Mouse (Mus musculus) heart, embryonic 14.5 days (tissue): ENCODE data around the gene Dennd4b. TPM values are rescaled to one million over a fixed set of nuclear protein-coding genes. Genes with fewer than 3 reads are reported as not detected.

Experiments used
- ATAC-seq: fragments of 200-750 bp; cut with Nextera tagmentation; 2 replicates; pipeline ENCODE4 v1.8.0; 2017; ENCODE audit warnings: low read depth, moderate TSS enrichment; ENCODE audit not compliant: insufficient number of reproducible peaks, insufficient read depth, low FRiP score
- H3K27ac ChIP-seq, 2 experiments: fragments of 200-500 bp in 1 of 2; fragments of 300-500 bp in 1 of 2; sonication (generic) in 1 of 2; replicated peaks in 1 of 2; 2 replicates each; pipeline ENCODE4 v1.5.1; 2012 to 2014; ENCODE audit warnings: low read depth in 2 of 2, low read length in 2 of 2, control low read depth in 1 of 2, mild to moderate bottlenecking in 1 of 2, mixed read lengths in 1 of 2; ENCODE audit not compliant: control insufficient read depth in 1 of 2, insufficient read depth in 1 of 2
- H3K27me3 ChIP-seq: fragments of 300-500 bp; sonication (generic); 2 replicates; pipeline ENCODE4 v1.6.1; 2014; ENCODE audit warnings: mild to moderate bottlenecking, low read length, control low read depth; ENCODE audit not compliant: control insufficient read depth, insufficient read depth
- H3K36me3 ChIP-seq: fragments of 300-500 bp; sonication (generic); 2 replicates; pipeline ENCODE4 v1.6.1; 2014; ENCODE audit warnings: mild to moderate bottlenecking, control low read depth, low read length, mixed read lengths; ENCODE audit not compliant: control insufficient read depth, insufficient read depth
- H3K4me1 ChIP-seq, 2 experiments: fragments of 200-500 bp in 1 of 2; fragments of 300-500 bp in 1 of 2; sonication (generic) in 1 of 2; 2 replicates each; pipeline ENCODE4 v1.6.1; 2012 to 2014; ENCODE audit warnings: low read length in 2 of 2, control low read depth in 1 of 2, mixed read lengths in 1 of 2; ENCODE audit not compliant: control insufficient read depth in 2 of 2, insufficient read depth in 2 of 2
- H3K4me2 ChIP-seq: fragments of 300-500 bp; sonication (generic); 2 replicates; pipeline ENCODE4 v1.6.1; 2014; ENCODE audit warnings: mild to moderate bottlenecking, low read length
- H3K4me3 ChIP-seq, 2 experiments: fragments of 200-500 bp in 1 of 2; fragments of 300-500 bp in 1 of 2; sonication (generic) in 1 of 2; 2 replicates each; pipeline ENCODE4 v1.5.1; 2012 to 2014; ENCODE audit warnings: low read length in 2 of 2, mild to moderate bottlenecking in 2 of 2, control low read depth in 1 of 2, low read depth in 1 of 2, moderate library complexity in 1 of 2; ENCODE audit not compliant: control insufficient read depth in 1 of 2, insufficient read depth in 1 of 2
- H3K9ac ChIP-seq: fragments of 300-500 bp; sonication (generic); 2 replicates; pipeline ENCODE4 v1.6.1; 2014; ENCODE audit warnings: mild to moderate bottlenecking, low read length
- H3K9me3 ChIP-seq: fragments of 300-500 bp; sonication (generic); 2 replicates; pipeline ENCODE4 v1.6.1; 2016; ENCODE audit warnings: low read length, control low read depth; ENCODE audit not compliant: control insufficient read depth
- WGBS: fragments of 180-500 bp; shearing (Covaris S2); extraction: QIAGEN DNeasy Blood & Tissue Kit; methylation state at CpG from one replicate; pipeline ENCODE4 v1.1.7; 2014; 5-methylcytosine and 5-hydroxymethylcytosine counted together
- polyA plus RNA-seq: library from polyadenylated mRNA; unstranded; fragments of >200 nt; fragmentation: Nextera tagmentation; extraction: Ambion mirVana; gene quantifications from 2 replicates; pipeline ENCODE4 v1.2.1, GENCODE M21; 2014

Gene Dennd4b
- 5.4 and 5.6 TPM in 2 replicates for polyA plus RNA-seq

DNA sequence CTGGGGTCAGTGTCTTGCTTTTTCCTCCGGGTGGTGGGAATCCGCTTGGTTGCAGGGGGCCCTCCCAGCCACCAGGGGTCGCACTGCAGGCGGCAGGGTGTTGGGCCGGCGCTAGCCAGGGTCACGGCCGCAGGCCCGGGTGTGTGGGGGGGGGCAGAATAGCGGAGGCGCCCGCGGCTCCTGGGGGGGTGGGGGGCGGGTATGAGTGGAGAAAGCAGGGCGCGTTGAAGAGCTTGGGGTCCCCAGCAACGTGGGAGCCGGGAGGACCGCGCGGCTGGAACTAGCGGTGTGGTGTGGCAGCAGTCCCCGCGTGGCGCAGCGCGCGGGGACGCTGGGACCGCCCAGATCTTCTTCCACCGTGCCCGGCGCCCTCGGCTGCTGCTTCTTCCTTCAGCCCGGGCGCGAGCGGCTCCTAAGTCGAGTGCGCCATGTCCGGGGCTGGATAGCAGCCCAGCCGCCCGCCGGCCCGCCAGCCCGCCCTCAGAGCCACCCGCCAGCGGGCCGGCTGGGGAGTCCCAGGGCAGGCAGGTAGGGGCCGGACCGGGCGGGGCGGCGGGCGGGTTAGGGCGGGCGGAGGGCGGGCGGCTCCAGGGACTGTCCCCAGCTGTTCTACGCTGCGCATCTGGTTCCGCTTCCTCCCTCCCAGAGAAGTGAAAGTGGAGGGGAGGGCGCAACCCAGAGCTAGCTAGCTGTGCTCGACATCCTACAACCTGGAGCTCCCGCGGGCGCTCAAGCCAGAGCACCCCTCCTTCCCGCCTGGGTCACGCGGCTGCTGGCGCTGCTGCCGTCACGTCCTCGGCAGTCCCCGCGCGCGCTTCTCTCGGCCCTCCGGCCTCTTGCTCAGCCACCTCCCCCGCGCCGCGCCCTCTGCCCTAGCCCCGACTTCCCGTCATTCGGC lies at the start of gene Dennd4b:
TSS of gene Dennd4b (plus strand) at position 152 of the 898 bp plus-strand sequence.
- peak within 1 kb of the TSS; percentile 95 for H3K9ac ChIP-seq
- H3K27ac ChIP-seq, result peak within 1 kb of the TSS; percentile 98 to 100
- peak; percentile 88 for ATAC-seq
- peaks cover 7 to 15% of the 10 kb centered on the region in 2 experiments for H3K4me1 ChIP-seq
- H3K36me3 ChIP-seq, result peaks cover 58% of the 10 kb centered on the region
- peak within 1 kb of the TSS; percentile 91 for H3K4me2 ChIP-seq
- no peaks in the 10 kb centered on the region for H3K9me3 ChIP-seq
- peak within 1 kb of the TSS; percentile 84 to 94 for H3K4me3 ChIP-seq
- H3K27me3 ChIP-seq, result no peaks in the 10 kb centered on the region
- under 1% methylated on average over 72 of the region's 87 CpGs for WGBS

DNA sequence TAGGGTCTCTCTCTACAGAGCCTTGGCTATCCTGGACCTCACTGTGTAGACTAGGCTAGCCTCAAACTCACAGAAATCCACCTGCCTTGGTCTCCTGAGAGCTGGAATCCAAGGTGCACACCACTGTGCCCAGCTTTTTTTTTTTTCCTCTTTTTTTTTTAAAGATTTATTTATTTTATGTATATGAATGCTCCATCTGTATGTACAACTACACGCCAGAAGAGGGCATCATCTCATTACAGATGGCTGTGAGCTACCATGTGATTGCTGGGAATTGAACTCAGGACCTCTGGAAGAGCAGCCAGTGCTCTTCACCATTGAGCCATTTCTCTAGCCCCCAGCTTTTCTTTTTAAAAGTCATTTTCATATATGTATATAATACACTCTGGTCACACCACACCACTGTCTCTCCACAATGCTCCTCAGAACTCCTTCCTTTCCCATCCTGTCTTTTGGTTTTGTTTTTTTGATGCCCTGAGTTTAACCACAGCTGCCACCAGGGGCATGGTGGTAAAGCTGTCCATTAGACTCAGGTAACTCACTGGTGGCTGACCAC lies 49.1 kb upstream of the Dennd4b start:
- Histone ChIP-seq H3K4me2 (no peak overlapping the region), H3K27me3 (no peaks in the 10 kb centered on the region), H3K4me3 (no peak overlapping the region), H3K4me1 (peaks cover 7 to 25% of the 10 kb centered on the region in 2 experiments; a peak in 3 of 4 replicates), H3K9me3 (no peaks in the 10 kb centered on the region), H3K36me3 (peaks cover 18% of the 10 kb centered on the region), H3K27ac (no peak overlapping the region), H3K9ac (no peak overlapping the region)
- ATAC-seq, result no peak
- 32% methylated on average over 1 of the region's 1 CpGs for WGBS

DNA sequence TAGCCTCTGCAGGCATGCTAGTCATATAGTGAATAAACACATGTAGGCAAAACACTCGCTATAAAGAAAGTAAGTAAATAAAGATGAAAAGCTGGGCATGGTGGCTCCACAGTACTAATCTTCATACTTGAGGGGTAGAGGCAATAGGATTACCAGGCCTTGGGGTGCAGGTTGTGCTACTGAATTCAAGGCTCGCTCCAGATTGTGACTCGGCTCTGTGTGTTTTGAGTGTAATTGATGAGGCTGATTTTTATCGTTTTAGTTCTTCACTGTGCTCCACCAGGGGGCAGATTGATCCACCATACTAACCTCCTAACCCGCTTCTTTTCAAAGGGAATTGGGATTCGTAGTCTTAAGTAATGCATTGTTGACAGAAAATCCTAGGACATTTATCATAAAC lies 44.9 kb upstream of the Dennd4b start:
- WGBS, result 16% methylated on average over 6 of the region's 6 CpGs
- Histone ChIP-seq H3K27ac (peak overlapping the region; percentile 79 to 83), H3K4me3 (peak overlapping the region in 1 of 2 experiments; percentile 61; a peak in 3 of 4 replicates), H3K9ac (peak overlapping the region; percentile 80), H3K27me3 (no peaks in the 10 kb centered on the region), H3K4me2 (peak overlapping the region; percentile 71), H3K9me3 (no peaks in the 10 kb centered on the region), H3K36me3 (peaks cover 15% of the 10 kb centered on the region), H3K4me1 (peaks cover 9 to 22% of the 10 kb centered on the region in 2 experiments)
- ATAC-seq, result no peak

DNA sequence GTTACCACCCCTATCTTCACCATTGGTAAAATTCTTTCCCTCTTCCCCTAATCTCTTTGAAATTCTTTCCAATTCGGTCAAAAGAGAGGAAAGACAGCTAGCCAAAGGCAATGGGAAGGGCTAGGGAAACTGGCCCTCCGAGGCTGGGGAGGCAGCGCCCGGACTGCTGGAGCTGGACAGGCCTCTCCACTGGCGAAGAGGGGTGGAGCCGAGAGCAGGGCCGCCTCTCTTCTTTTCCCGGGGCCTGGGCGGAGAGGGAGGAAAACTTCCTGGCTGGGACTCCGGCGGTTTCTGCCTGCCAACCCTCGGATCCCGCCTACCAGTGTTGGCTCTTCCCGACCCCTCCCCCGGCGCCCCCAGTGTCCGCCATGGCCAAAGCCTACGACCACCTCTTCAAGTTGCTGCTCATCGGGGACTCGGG lies 44.4 kb upstream of the Dennd4b start:
- peak overlapping the region; percentile 71 for H3K4me2 ChIP-seq
- 1% methylated on average over 19 of the region's 20 CpGs for WGBS
- no peaks in the 10 kb centered on the region for H3K27me3 ChIP-seq
- H3K4me3 ChIP-seq, result peak overlapping the region; percentile 61 to 72
- peaks cover 19% of the 10 kb centered on the region for H3K36me3 ChIP-seq
- H3K9ac ChIP-seq, result peak overlapping the region; percentile 80
- H3K4me1 ChIP-seq, result peaks cover 9 to 22% of the 10 kb centered on the region in 2 experiments
- H3K27ac ChIP-seq, result peak overlapping the region; percentile 79 to 83
- no peaks in the 10 kb centered on the region for H3K9me3 ChIP-seq
- peak; percentile 81 for ATAC-seq

DNA sequence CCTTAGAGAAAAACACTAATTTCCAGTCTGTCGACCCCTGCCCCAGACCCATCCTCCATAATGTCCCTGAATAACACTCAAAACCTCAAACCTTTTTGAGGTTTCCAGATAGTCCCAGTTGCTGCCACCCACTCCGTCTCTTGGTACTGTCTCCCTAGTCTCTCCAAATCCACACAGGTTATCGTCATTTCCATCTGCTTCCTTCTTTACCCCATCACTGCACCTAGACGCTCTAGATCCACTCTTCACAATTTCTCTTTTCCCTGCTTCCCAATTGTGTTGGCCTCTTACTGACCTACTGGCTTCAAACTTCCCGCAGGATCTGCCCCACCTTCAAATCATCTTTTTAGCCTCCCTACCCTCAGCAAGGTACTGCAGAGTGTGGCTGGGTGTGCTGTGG lies 43.9 kb upstream of the Dennd4b start:
- H3K4me3 ChIP-seq, result peak overlapping the region; percentile 61 to 72
- H3K27ac ChIP-seq, result peak overlapping the region in 1 of 2 experiments; percentile 83; a peak in 2 of 4 replicates
- H3K9ac ChIP-seq, result peak overlapping the region; percentile 80
- peaks cover 9 to 22% of the 10 kb centered on the region in 2 experiments for H3K4me1 ChIP-seq
- H3K36me3 ChIP-seq, result peaks cover 25% of the 10 kb centered on the region
- 18% methylated on average over 5 of the region's 5 CpGs for WGBS
- no peak for ATAC-seq
- H3K9me3 ChIP-seq, result no peaks in the 10 kb centered on the region
- H3K27me3 ChIP-seq, result no peaks in the 10 kb centered on the region
- H3K4me2 ChIP-seq, result peak overlapping the region; percentile 71

DNA sequence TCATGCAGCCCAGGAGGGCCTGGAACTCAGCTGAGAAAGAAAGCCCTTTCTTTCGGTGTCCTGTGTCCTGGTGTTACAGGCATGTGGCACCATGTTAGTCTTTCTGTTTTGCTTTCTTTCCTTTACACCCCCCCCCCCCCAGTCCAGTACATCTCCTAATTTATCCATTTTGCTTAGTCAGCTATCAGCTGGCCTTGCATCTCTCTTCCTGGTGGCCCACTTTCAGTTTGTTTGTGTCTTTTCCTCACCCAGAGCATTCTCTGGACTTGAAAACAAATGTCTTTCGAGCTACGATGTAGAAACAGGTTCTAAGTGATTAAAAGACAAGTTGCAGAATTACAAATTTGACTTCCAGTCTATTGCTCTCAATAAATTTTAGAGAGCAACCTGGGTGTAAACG lies 42.5 kb upstream of the Dennd4b start:
- H3K4me3 ChIP-seq, result no peak overlapping the region
- no peak overlapping the region for H3K4me2 ChIP-seq
- no peaks in the 10 kb centered on the region for H3K27me3 ChIP-seq
- H3K4me1 ChIP-seq, result peaks cover 9 to 22% of the 10 kb centered on the region in 2 experiments
- H3K9ac ChIP-seq, result no peak overlapping the region; the same call in 1 of the 2 replicates
- no peaks in the 10 kb centered on the region for H3K9me3 ChIP-seq
- ATAC-seq, result no peak
- peaks cover 25% of the 10 kb centered on the region for H3K36me3 ChIP-seq
- WGBS, result 74% methylated on average over 4 of the region's 4 CpGs
- no peak overlapping the region for H3K27ac ChIP-seq

DNA sequence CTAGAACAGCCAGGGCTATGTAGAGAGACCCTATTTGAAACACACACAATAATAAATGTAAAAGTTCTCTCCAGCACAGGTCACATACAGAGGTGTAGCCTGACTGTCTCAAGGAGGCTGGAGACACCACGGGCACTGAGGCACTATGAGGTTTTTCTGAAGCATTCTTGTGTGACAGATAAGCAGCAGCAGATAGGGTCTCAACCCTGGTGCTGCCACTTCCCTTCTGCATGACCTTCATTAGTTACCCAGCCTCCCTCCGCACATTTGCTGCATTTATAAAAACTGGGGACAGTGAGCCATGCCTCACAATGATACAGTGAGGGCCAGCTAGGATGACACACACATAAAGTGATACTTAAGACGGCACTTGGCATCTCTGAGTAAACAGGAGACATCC lies 42.0 kb upstream of the Dennd4b start:
- Histone ChIP-seq H3K27me3 (no peaks in the 10 kb centered on the region), H3K9me3 (no peaks in the 10 kb centered on the region), H3K36me3 (peaks cover 25% of the 10 kb centered on the region), H3K4me2 (no peak overlapping the region), H3K9ac (no peak overlapping the region; the same call in 1 of the 2 replicates), H3K4me3 (no peak overlapping the region), H3K27ac (no peak overlapping the region), H3K4me1 (peaks cover 9 to 22% of the 10 kb centered on the region in 2 experiments)
- ATAC-seq, result no peak
- 25% methylated on average over 3 of the region's 3 CpGs for WGBS
